Mouse (Mus musculus) Patski (cell line): ENCODE results near the gene Smox. TPM values are rescaled to one million over a fixed set of nuclear protein-coding genes. Genes with fewer than 3 reads are reported as not detected.

Experiments used
- ATAC-seq: fragments of 100-300 bp; one replicate; pipeline ENCODE4 v1.8.0; 2021
- CTCF ChIA-PET: fragments of 350-600 bp; sonication (Branson Sonifier 250); formaldehyde crosslinking; loops from one replicate; lab custom pipeline; 2022; ENCODE audit warnings: inconsistent platforms; lab: Charles Lee
- POLR2A ChIA-PET: fragments of 350-600 bp; sonication (Branson Sonifier 250); formaldehyde crosslinking; loops from one replicate; lab custom pipeline; 2022; ENCODE audit warnings: antibody characterized with exemption, inconsistent platforms; lab: Charles Lee
- DNase-seq: peaks from one replicate; pipeline ENCODE4 v3.0.0-alpha.2; 2011; ENCODE audit warnings: low read depth, low spot score
- H3K27me3 ChIP-seq: fragments of 371-371 bp; one replicate; pipeline ENCODE4 v1.5.1; 2021
- CTCF ChIP-seq: fragments of 100-300 bp; IDR thresholded peaks from one replicate; pipeline ENCODE4 v1.5.1; 2021
- in situ Hi-C: fragments of 300-500 bp; cut with MboI; formaldehyde crosslinking; loops from 3 replicates; pipeline ENCODE4 v1.11.1; 2018; ENCODE audit warnings: low pct_unique_long_range_greater_than_20kb, mixed read lengths
- polyA plus RNA-seq: library from polyadenylated mRNA; unstranded; gene quantifications from one replicate; pipeline ENCODE4 v1.2.3, GENCODE M21; 2021

The Smox gene
- polyA plus RNA-seq, 1 experiment from 2014 or later: 47.9 TPM

DNA sequence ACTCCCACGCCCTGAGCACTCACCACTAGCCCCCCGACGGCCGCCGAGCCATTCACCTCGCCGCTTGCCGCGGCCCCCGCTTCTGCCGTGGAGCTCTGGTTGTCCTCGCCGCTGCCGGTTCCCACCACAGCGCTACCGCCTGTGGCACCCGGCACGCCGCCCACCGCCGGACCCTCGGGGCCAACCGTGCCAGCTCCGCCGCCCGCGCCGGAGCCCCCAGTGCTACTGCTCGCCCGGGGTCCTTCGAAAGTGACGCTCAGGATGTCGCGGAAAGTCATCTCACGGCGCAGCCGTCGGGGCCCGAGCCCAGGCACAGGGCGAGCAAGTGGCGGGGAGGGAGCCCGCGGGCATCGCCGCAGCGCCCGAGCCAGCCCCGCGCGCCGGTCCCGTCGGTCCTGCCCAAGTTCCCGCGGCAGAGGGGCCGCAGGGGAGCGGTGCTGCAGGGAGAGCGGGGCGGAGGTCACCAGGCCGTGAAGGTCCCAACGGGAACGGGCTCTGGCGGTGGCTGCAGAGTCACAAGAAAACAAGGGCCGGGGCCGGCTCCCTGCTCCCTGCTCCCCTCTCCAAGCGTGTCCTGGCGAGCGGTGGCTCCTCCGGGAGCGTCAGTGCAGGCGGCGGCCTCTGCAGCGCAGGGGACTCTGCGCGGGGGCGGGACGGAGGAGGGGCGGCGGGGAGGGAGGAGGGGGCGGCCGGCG is 70.7 kb downstream of the Smox start, which contains the start of gene Adra1d:
Adra1d (minus strand) TSS at position 393 of the 695 bp plus-strand sequence.
- H3K27me3 ChIP-seq: no peaks in the 10 kb centered on the region
- DNase-seq (no peak), ATAC-seq (peak; percentile 37)
- POLR2A ChIA-PET: interaction anchor here (0.6 to 1.0 kb wide), 2 partner anchors 93 to 209 kb away, joined by 3 read pairs; no protein-coding TSS in a partner anchor
- TF ChIP-seq CTCF: no peak
- CTCF ChIA-PET: interaction anchor here (0.7 to 1.3 kb wide), 3 partner anchors 17 to 250 kb away, joined by 3 read pairs; no protein-coding TSS in a partner anchor
- in situ Hi-C loops: loop anchor here (25.0 kb wide), 1 partner anchor 375 kb away; no protein-coding TSS in a partner anchor

DNA sequence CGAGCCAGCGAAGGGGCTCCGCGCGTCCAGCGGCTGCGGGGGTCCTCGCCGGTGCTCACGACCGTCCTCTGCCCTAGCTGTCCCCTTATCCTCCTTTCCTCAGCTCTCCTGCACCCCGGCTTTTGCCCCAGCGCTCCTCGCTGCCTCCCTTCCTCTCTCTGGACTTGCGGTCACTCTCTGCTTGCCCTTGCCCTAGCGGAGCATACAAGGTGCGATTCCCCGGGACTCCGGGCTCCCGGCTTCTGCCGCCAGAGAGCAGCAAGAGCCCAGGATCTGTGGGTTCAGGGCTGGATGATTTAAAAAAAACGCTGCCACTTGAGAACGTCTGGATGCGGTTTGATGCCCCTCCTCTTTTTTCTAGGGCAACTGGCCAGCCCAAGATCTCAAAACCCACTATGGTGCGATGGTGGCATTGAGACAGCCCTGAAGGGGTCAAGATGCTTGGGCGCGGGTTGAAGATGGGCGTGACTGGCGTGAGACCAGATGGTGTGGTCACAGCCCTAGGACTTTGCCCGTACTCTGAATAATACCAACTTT is 71.4 kb downstream of the Smox start:
- ChIA-PET POLR2A (interaction anchor here (1.0 kb wide), 1 partner anchor 208 kb away, joined by 3 read pairs; no protein-coding TSS in a partner anchor), CTCF (interaction anchor here (0.7 to 1.3 kb wide), 3 partner anchors 18 to 250 kb away, joined by 3 read pairs; no protein-coding TSS in a partner anchor)
- peak; percentile 55 for DNase-seq
- in situ Hi-C loops: loop anchor here (25.0 kb wide), 1 partner anchor 375 kb away; no protein-coding TSS in a partner anchor
- peak; percentile 83 for ATAC-seq
- TF ChIP-seq CTCF: no peak
- H3K27me3 ChIP-seq: no peaks in the 10 kb centered on the region

Other genes starting within 250 kb of the Smox start
- 42.8 TPM for gene Pank2, start 229.0 kb upstream of the Smox start, polyA plus RNA-seq
- 11.5 TPM for gene Rnf24, start 138.6 kb upstream of the Smox start, polyA plus RNA-seq
- gene Adra1d, start 70.8 kb downstream of the Smox start, polyA plus RNA-seq: 7.8 TPM